12 mouse cellular contexts compared by ENCODE assay signal in the genomic region with DNA sequence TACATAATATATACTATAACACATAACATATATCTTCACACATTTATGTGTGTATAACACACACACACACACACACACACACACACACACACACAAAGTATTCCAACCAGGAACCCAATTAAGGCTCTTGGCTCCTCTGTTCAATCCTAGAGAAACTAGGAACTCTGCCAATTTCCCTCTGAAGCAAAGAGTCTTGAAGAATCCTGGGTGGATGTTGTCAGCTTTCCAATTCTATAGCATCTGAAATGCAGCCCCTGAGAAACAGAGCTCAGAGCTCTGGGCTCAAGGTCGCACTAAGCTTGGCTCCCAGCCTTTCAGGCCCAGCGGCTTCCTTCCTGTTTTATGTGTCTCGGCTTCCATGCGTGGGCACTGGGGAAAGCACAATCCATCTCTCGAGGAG. TPM values are rescaled to one million over a fixed set of nuclear protein-coding genes. Genes with fewer than 3 reads are reported as not detected.
DNase-seq lines count a peak whose midpoint lies in the region; ATAC-seq and TF ChIP-seq lines count a peak whose summit lies in the region.
"Had no signal": no experiment of that assay in that cellular context is flagged by ENCODE, and none has a peak within 500 bp of the region (broad histone marks: within the 10 kb centered on the region; RNA-seq: fewer than 3 reads in every experiment).

No protein-coding gene starts in this region.

- H3K9me3 ChIP-seq in heart, postnatal 0 days (replicated peaks; ENCODE audit: control insufficient read depth, low read length) = no peaks in the 10 kb centered on the region
- no peaks in the 10 kb centered on the region for H3K9me3 ChIP-seq in lung, embryonic 14.5 days (ENCODE audit: low read depth, low read length)
- H3K9me3 ChIP-seq in forebrain, embryonic 12.5 days = no peaks in the 10 kb centered on the region
- no peaks in the 10 kb centered on the region for H3K9me3 ChIP-seq in midbrain, embryonic 16.5 days (replicated peaks; ENCODE audit: control insufficient read depth, low read length, poor library complexity, severe bottlenecking)

- no peak overlapping the region for H3K9ac ChIP-seq in heart, postnatal 0 days (replicated peaks; ENCODE audit: low read depth, low read length)
- H3K9ac ChIP-seq in lung, embryonic 14.5 days = no peak overlapping the region
- no peak overlapping the region for H3K9ac ChIP-seq in forebrain, embryonic 12.5 days
- H3K9ac ChIP-seq in midbrain, embryonic 16.5 days (ENCODE audit: low read depth, low read length) = no peak overlapping the region

- H3K4me3 ChIP-seq in heart, postnatal 0 days (ENCODE audit: low read depth, low read length) = no peak overlapping the region
- no peak overlapping the region for H3K4me3 ChIP-seq in lung, embryonic 14.5 days (ENCODE audit: low read depth, low read length)
- no peak overlapping the region for H3K4me3 ChIP-seq in lung, adult 2 months (replicated peaks; ENCODE audit: extremely low read depth, low read depth, low read length)
- H3K4me3 ChIP-seq in forebrain, embryonic 12.5 days (replicated peaks) = no peak overlapping the region
- H3K4me3 ChIP-seq in midbrain, embryonic 16.5 days (ENCODE audit: low read depth, low read length) = no peak overlapping the region
- H3K4me3 ChIP-seq: erythroblast, embryonic 14.5 days had no signal

- H3K27ac ChIP-seq in heart, postnatal 0 days (ENCODE audit: low read depth) = 0 out of 2 replicates have a peak overlapping the region, but pooled peaks have one; percentile 8
- peak overlapping the region; percentile 60 for H3K27ac ChIP-seq in lung, embryonic 14.5 days (ENCODE audit: low read depth)
- H3K27ac ChIP-seq in forebrain, embryonic 12.5 days = peak overlapping the region; percentile 57; the same call in 1 of the 2 replicates
- no peak overlapping the region for H3K27ac ChIP-seq in midbrain, embryonic 16.5 days (ENCODE audit: low read length)

- 16% methylated on average over 5 of the region's 5 CpGs for WGBS in heart, postnatal 0 days
- WGBS in lung, embryonic 14.5 days = 32% methylated on average over 5 of the region's 5 CpGs
- 18% methylated on average over 5 of the region's 5 CpGs for WGBS in lung, adult 2 months
- WGBS in forebrain, embryonic 12.5 days = 21% methylated on average over 5 of the region's 5 CpGs
- WGBS in midbrain, embryonic 16.5 days = 25% methylated on average over 5 of the region's 5 CpGs

- peak; percentile 45 for DNase-seq in heart, postnatal 0 days (ENCODE audit: low spot score)
- no peak for DNase-seq in heart, adult 11 months
- peak; percentile 98 for DNase-seq in lung, embryonic 14.5 days
- DNase-seq in lung, adult 2 months = no peak
- no peak for DNase-seq in adrenal gland, postnatal 14 days
- no peak for DNase-seq in ovary, postnatal 14 days (ENCODE audit: low spot score)
- DNase-seq: adrenal gland, postnatal 36 days; lung, postnatal 36 days had no signal

- H3K4me2 ChIP-seq in heart, postnatal 0 days (ENCODE audit: low read depth, low read length) = no peak overlapping the region
- no peak overlapping the region for H3K4me2 ChIP-seq in lung, embryonic 14.5 days
- H3K4me2 ChIP-seq in forebrain, embryonic 12.5 days = no peak overlapping the region
- no peak overlapping the region for H3K4me2 ChIP-seq in midbrain, embryonic 16.5 days (ENCODE audit: low read length)

- H3K4me1 ChIP-seq in heart, postnatal 0 days (ENCODE audit: control insufficient read depth, insufficient read depth) = peaks cover 9% of the 10 kb centered on the region; the same call in 1 of the 2 replicates
- H3K4me1 ChIP-seq in lung, embryonic 14.5 days (ENCODE audit: insufficient read depth) = peaks cover 13% of the 10 kb centered on the region
- no peaks in the 10 kb centered on the region for H3K4me1 ChIP-seq in lung, adult 2 months (ENCODE audit: control insufficient read depth, insufficient read depth, low read length)
- peaks cover 48% of the 10 kb centered on the region for H3K4me1 ChIP-seq in forebrain, embryonic 12.5 days
- 0 out of 2 replicates have a peak, but pooled peaks cover 3% of the 10 kb centered on the region for H3K4me1 ChIP-seq in midbrain, embryonic 16.5 days (ENCODE audit: control insufficient read depth, insufficient read depth, low read length)

- no peak for TF ChIP-seq POLR2A in lung, adult 2 months (IDR thresholded peaks at IDR 0.05; ENCODE audit: borderline replicate concordance, extremely low read depth, low read depth, low read length)

- 0 out of 2 replicates have a peak, but pooled peaks cover 3% of the 10 kb centered on the region for H3K27me3 ChIP-seq in heart, postnatal 0 days (ENCODE audit: control insufficient read depth, insufficient read depth, low read length)
- H3K27me3 ChIP-seq in lung, embryonic 14.5 days (ENCODE audit: insufficient read depth, low read length) = no peaks in the 10 kb centered on the region
- H3K27me3 ChIP-seq in forebrain, embryonic 12.5 days = no peaks in the 10 kb centered on the region
- H3K27me3 ChIP-seq in midbrain, embryonic 16.5 days (ENCODE audit: control insufficient read depth, insufficient read depth, low read depth, low read length) = no peaks in the 10 kb centered on the region
- H3K27me3 ChIP-seq: CH12.LX had no signal

- no peak for TF ChIP-seq EP300 in heart, postnatal 0 days (IDR thresholded peaks at IDR 0.05; ENCODE audit: low read depth)

- no peak for TF ChIP-seq CTCF in heart, postnatal 0 days (IDR thresholded peaks at IDR 0.05; ENCODE audit: low read depth)
- TF ChIP-seq CTCF in lung, embryonic 14.5 days (IDR thresholded peaks at IDR 0.05; ENCODE audit: low read depth) = no peak
- TF ChIP-seq CTCF in lung, adult 2 months (IDR thresholded peaks at IDR 0.05; ENCODE audit: insufficient read depth, low read length) = no peak

- ATAC-seq in heart, postnatal 0 days (ENCODE audit: insufficient read depth, low read depth) = 0 out of 2 replicates have a peak, but pooled peaks have one; percentile 20
- ATAC-seq in lung, embryonic 14.5 days (ENCODE audit: insufficient read depth) = peak; percentile 88
- ATAC-seq in forebrain, embryonic 12.5 days (ENCODE audit: low FRiP score) = peak; percentile 78
- ATAC-seq in midbrain, embryonic 16.5 days = peak; percentile 59

- no peaks in the 10 kb centered on the region for H3K36me3 ChIP-seq in heart, postnatal 0 days (replicated peaks; ENCODE audit: control insufficient read depth, insufficient read depth, low read length)
- H3K36me3 ChIP-seq in lung, embryonic 14.5 days (ENCODE audit: insufficient read depth) = no peaks in the 10 kb centered on the region
- no peaks in the 10 kb centered on the region for H3K36me3 ChIP-seq in forebrain, embryonic 12.5 days (replicated peaks)
- H3K36me3 ChIP-seq in midbrain, embryonic 16.5 days (ENCODE audit: control insufficient read depth, insufficient read depth, low read length) = no peaks in the 10 kb centered on the region

RNA-seq across cellular contexts. Expression of gene 4930470P17Rik, which starts 51.6 kb away (rescaled TPM):
- total RNA-seq in heart, postnatal 0 days (2014; rRNA removed; ENCODE audit: low replicate concordance) = not detected in 2 replicates
- not detected in 2 replicates for polyA plus RNA-seq in heart, postnatal 0 days (2015; fragmentation: Nextera tagmentation; extraction: Ambion mirVana)
- not detected in 2 replicates for polyA plus RNA-seq in lung, embryonic 14.5 days (2014; fragmentation: Nextera tagmentation; extraction: Ambion mirVana)
- polyA plus RNA-seq in lung, adult 2 months (2012; rRNA removed) = not detected in 2 replicates
- not detected in 2 replicates for polyA plus RNA-seq in forebrain, embryonic 12.5 days (2016; fragmentation: Nextera tagmentation; extraction: Ambion mirVana)
- polyA plus RNA-seq in midbrain, embryonic 16.5 days (2015; fragmentation: Nextera tagmentation; extraction: Ambion mirVana) = 0.15 TPM in 1 of 2 replicates, not detected in the other
- not detected in 2 replicates for total RNA-seq in adrenal gland, postnatal 14 days (2021)
- total RNA-seq: adrenal gland, postnatal 36 days; CH12.LX had no signal
- polyA plus RNA-seq: erythroblast, embryonic 14.5 days had no signal

RNA-seq across cellular contexts. Expression of gene Cyp24a1, which starts 53.3 kb away (rescaled TPM):
- not detected in 2 replicates for total RNA-seq in heart, postnatal 0 days (2014; rRNA removed; ENCODE audit: low replicate concordance)
- not detected in 2 replicates for polyA plus RNA-seq in heart, postnatal 0 days (2015; fragmentation: Nextera tagmentation; extraction: Ambion mirVana)
- not detected in 2 replicates for polyA plus RNA-seq in lung, embryonic 14.5 days (2014; fragmentation: Nextera tagmentation; extraction: Ambion mirVana)
- polyA plus RNA-seq in lung, adult 2 months (2012; rRNA removed) = not detected in 2 replicates
- polyA plus RNA-seq in forebrain, embryonic 12.5 days (2016; fragmentation: Nextera tagmentation; extraction: Ambion mirVana) = 0.06 TPM in 1 of 2 replicates, not detected in the other
- polyA plus RNA-seq in midbrain, embryonic 16.5 days (2015; fragmentation: Nextera tagmentation; extraction: Ambion mirVana) = 0.15 and 0.18 TPM in 2 replicates
- total RNA-seq in adrenal gland, postnatal 14 days (2021) = not detected in 2 replicates
- total RNA-seq: adrenal gland, postnatal 36 days; CH12.LX had no signal
- polyA plus RNA-seq: erythroblast, embryonic 14.5 days had no signal

RNA-seq across cellular contexts. Expression of gene Pfdn4, which starts 54.0 kb away (rescaled TPM):
- 11.4 and 30.2 TPM in 2 replicates for total RNA-seq in heart, postnatal 0 days (2014; rRNA removed; ENCODE audit: low replicate concordance)
- 42.1 and 46.2 TPM in 2 replicates for polyA plus RNA-seq in heart, postnatal 0 days (2015; fragmentation: Nextera tagmentation; extraction: Ambion mirVana)
- 78.5 and 86.2 TPM in 2 replicates for polyA plus RNA-seq in lung, embryonic 14.5 days (2014; fragmentation: Nextera tagmentation; extraction: Ambion mirVana)
- polyA plus RNA-seq in lung, adult 2 months (2012; rRNA removed) = 2.9 and 5.0 TPM in 2 replicates
- polyA plus RNA-seq in forebrain, embryonic 12.5 days (2016; fragmentation: Nextera tagmentation; extraction: Ambion mirVana) = 139 and 140 TPM in 2 replicates
- 128 and 133 TPM in 2 replicates for polyA plus RNA-seq in midbrain, embryonic 16.5 days (2015; fragmentation: Nextera tagmentation; extraction: Ambion mirVana)
- total RNA-seq in adrenal gland, postnatal 14 days (2021) = 19.4 and 24.1 TPM in 2 replicates

Comparison
In these comparisons a context has a peak if more than half of its experiments do, and no peak if none do; other contexts are left out.
1. DNase-seq: peak in heart, postnatal 0 days (single experiment) and lung, embryonic 14.5 days (single experiment); none in heart, adult 11 months (single experiment), lung, adult 2 months (single experiment), adrenal gland, postnatal 14 days (single experiment) and ovary, postnatal 14 days (single experiment).
2. ATAC-seq: peak in every context shown above with its lines; median percentile 88 in lung, embryonic 14.5 days; 78 in forebrain, embryonic 12.5 days; 59 in midbrain, embryonic 16.5 days; 20 in heart, postnatal 0 days.